ENCODE assay signal across 24 mouse cellular contexts in the genomic region with DNA sequence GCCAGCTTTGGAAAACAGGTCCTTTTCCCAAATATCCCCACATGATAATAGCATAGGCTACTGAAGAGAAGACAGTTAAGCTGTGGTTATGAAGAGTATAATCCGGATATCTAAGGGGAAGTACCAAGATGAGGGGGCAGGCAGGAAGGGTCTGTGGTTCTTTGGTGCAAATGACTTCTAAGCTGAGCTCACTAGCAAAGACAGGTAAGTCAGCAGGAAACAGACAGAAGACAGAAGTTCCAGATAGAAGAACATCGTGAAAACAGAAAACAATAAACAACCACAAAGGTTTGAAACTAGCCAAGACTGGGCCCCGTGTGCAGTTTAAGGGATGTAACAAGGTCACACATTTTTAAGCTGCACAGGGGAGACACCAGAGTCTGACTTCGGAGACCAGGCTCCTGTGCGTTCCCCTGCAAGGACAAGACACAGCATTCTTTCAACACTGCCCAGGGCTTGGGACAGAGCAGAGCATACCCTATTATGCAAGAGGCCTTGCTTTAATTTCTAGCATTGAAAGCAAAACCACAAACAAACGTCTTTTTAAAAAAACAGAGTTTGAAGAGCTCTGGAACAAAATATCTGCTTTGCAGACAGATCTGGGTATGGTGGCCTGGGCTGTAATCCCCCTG. TPM values are rescaled to one million over a fixed set of nuclear protein-coding genes. Genes with fewer than 3 reads are reported as not detected.
DNase-seq lines count a peak whose midpoint lies in the region; ATAC-seq and TF ChIP-seq lines count a peak whose summit lies in the region.
"Had no signal": no experiment of that assay in that cellular context is flagged by ENCODE, and none has a peak within 500 bp of the region (broad histone marks: within the 10 kb centered on the region; RNA-seq: fewer than 3 reads in every experiment).

No protein-coding gene starts in this region.

- H3K27ac ChIP-seq in gastrocnemius, adult 2 months = no peak overlapping the region
- H3K27ac ChIP-seq: embryonic facial prominence, embryonic 15.5 days; intestine, embryonic 15.5 days had no signal

- no peak overlapping the region for H3K4me3 ChIP-seq in gastrocnemius, adult 2 months
- H3K4me3 ChIP-seq: embryonic facial prominence, embryonic 15.5 days; erythroblast, embryonic 14.5 days; intestine, embryonic 15.5 days had no signal

- no peak for TF ChIP-seq CTCF in gastrocnemius, adult 2 months (IDR thresholded peaks at IDR 0.05)

- DNase-seq in 416B (ENCODE audit: low read depth) = peak; percentile 51
- peak; percentile 53 for DNase-seq in CD4-positive, CD25-positive, alpha-beta regulatory T cell, adult 2 months (ENCODE audit: low read depth, low spot score)
- no peak for DNase-seq in lung, postnatal 14 days
- DNase-seq in cerebellum, postnatal 14 days = no peak
- no peak for DNase-seq in gastrocnemius, postnatal 36 days
- DNase-seq in gastrocnemius, adult 2 months = no peak
- DNase-seq: adrenal gland, postnatal 10 days; cerebellum, adult 11-12 months; cerebellum, adult 9-10 months; cerebellum, postnatal 36 days; embryo, embryonic 11 days; gastrocnemius, postnatal 14 days; heart, adult 11 months; heart, postnatal 10 days; kidney, adult 18-20 months had no signal

- intact Hi-C loops in gastrocnemius, postnatal 36 days (cut with DNase I) = no loop called here
- intact Hi-C loops in gastrocnemius, adult 2 months (cut with DNase I) = no loop called here

- peak; percentile 67 for ATAC-seq in common myeloid progenitor, adult 5-6 weeks (replicated peaks; ENCODE audit: low read depth, poor library complexity, severe bottlenecking)
- ATAC-seq in megakaryocyte, adult 5-6 weeks (ENCODE audit: poor library complexity, severe bottlenecking) = peak; percentile 62
- ATAC-seq: forebrain, embryonic 16.5 days; hindbrain, embryonic 16.5 days; intestine, embryonic 15.5 days had no signal

RNA-seq across cellular contexts. Expression of a gene that starts 14.5 kb away (rescaled TPM):
- not detected in 2 replicates for total RNA-seq in common myeloid progenitor, adult 5-6 weeks (2017)
- total RNA-seq in megakaryocyte, adult 5-6 weeks (2015) = not detected in 2 replicates
- not detected in 2 replicates for total RNA-seq in megakaryocyte, adult 5-6 weeks (2017)
- not detected for total RNA-seq in gastrocnemius, postnatal 36 days (2021)
- total RNA-seq in gastrocnemius, adult 2 months (2021) = not detected
- total RNA-seq: CH12.LX; gastrocnemius, postnatal 14 days; heart, postnatal 10 days; hematopoietic stem cell, adult 5-6 weeks had no signal

RNA-seq across cellular contexts. Expression of a gene that starts 56.6 kb away (rescaled TPM):
- 38.4 and 38.6 TPM in 2 replicates for total RNA-seq in common myeloid progenitor, adult 5-6 weeks (2017)
- 15.2 and 17.8 TPM in 2 replicates for total RNA-seq in megakaryocyte, adult 5-6 weeks (2015)
- total RNA-seq in megakaryocyte, adult 5-6 weeks (2017) = 16.4 and 19.1 TPM in 2 replicates
- 10 to 100 TPM; 12.2 to 15.9 TPM for total RNA-seq in gastrocnemius, postnatal 36 days (2021)
- total RNA-seq in gastrocnemius, adult 2 months (2021) = 10 to 100 TPM; 14.7 to 15.3 TPM

Comparison
In these comparisons a context has a peak if more than half of its experiments do, and no peak if none do; other contexts are left out.
1. DNase-seq: peak in 416B (single experiment) and CD4-positive, CD25-positive, alpha-beta regulatory T cell, adult 2 months (single experiment); none in lung, postnatal 14 days (single experiment), cerebellum, postnatal 14 days (0 of 2), gastrocnemius, postnatal 36 days (0 of 2) and gastrocnemius, adult 2 months (single experiment).